Mouse (Mus musculus): ENCODE measurements around the gene Rab30.

- TF ChIP-seq CTCF (IDR thresholded peaks at IDR 0.05; ENCODE audit: low read depth) (no peak), EP300 (IDR thresholded peaks at IDR 0.05; ENCODE audit: low read depth) (no peak)
Observed at GRCm38 (mm10) chr7:92711593-92711992, 29.8 kb upstream of the Rab30 start.

Measured in liver, embryonic 14.5 days (tissue).